Mouse (Mus musculus): ENCODE data around the gene Olfr1368.
"Not testable (repeated sequence)": the region's sequence is repeated elsewhere in the genome, so short reads cannot be mapped to it uniquely, and the experiment has no call there.

The Olfr1368 gene

GRCm38 (mm10) chr13:21166936-21167909 is 21.6 kb upstream of the Olfr1368 start:
- peak; percentile 83 for DNase-seq

GRCm38 (mm10) chr13:21162591-21162990 is 16.9 kb upstream of the Olfr1368 start:
- DNase-seq = no peak

- no peak for DNase-seq
Measured at GRCm38 (mm10) chr13:21161591-21161990, 15.9 kb upstream of the Olfr1368 start.

- DNase-seq = peak; percentile 91
Measured at GRCm38 (mm10) chr13:21160657-21161590, 15.3 kb upstream of the Olfr1368 start.

GRCm38 (mm10) chr13:21160041-21160511 is 14.4 kb upstream of the Olfr1368 start:
- DNase-seq = peak; percentile 25

- peak; percentile 20 for DNase-seq
Measured at GRCm38 (mm10) chr13:21159475-21159819, 13.8 kb upstream of the Olfr1368 start.

GRCm38 (mm10) chr13:21158785-21159474 is 13.3 kb upstream of the Olfr1368 start:
- DNase-seq = peak; percentile 87

- no peak for DNase-seq
Measured at GRCm38 (mm10) chr13:21158071-21158470, 12.4 kb upstream of the Olfr1368 start.

- no peak for DNase-seq
Measured at GRCm38 (mm10) chr13:21155888-21156287, 10.2 kb upstream of the Olfr1368 start.

- DNase-seq = no peak
Measured at GRCm38 (mm10) chr13:21142421-21142820, 3.2 kb downstream of the Olfr1368 start.

GRCm38 (mm10) chr13:21129339-21129738 is 16.3 kb downstream of the Olfr1368 start, which contains the start of gene Olfr263:
Gene Olfr263, plus strand, starts transcription at chr13:21129639.
- not testable (repeated sequence) for DNase-seq

GRCm38 (mm10) chr13:21114121-21114520 is 31.5 kb downstream of the Olfr1368 start:
- no peak for DNase-seq

- DNase-seq = not testable (repeated sequence)
Measured at GRCm38 (mm10) chr13:21111183-21111582, 34.5 kb downstream of the Olfr1368 start, which contains the start of gene Olfr1369-ps1. Gene Olfr1369-ps1, plus strand, starts transcription at chr13:21111483.

GRCm38 (mm10) chr13:21110441-21110840 is 35.2 kb downstream of the Olfr1368 start:
- no peak for DNase-seq

- no peak for DNase-seq
Measured at GRCm38 (mm10) chr13:21109759-21110158, 35.9 kb downstream of the Olfr1368 start.
